25 mouse cellular contexts compared by ENCODE assay signal in the genomic region with DNA sequence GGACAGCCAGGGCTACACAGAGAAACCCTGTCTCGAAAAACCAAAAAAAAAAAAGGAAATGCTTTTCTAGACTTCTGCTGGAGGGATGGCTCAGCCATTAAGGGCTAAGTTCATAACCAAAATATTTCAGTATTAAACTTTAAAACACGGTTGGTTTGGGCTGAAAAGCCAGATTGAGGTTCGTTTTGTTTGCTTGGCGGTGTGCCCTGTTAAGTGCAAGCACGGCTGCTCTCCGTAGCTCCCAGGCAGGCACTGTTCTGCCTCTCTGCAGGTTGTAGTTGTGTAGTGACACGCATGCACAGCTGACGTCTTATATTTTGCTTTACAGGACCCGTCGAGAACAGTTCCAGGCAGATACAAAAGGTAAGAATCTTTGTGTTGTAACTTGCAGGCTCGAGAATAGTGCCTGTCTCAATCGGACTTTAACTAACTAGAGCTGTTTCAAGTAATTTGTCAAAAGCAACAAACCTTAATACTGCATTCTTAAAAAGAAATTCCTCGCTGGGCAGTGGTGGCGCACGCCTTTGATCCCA. TPM values are rescaled to one million over a fixed set of nuclear protein-coding genes. Genes with fewer than 3 reads are reported as not detected.
A peak's percentile ranks its signal among the peaks of the same experiment; 100 is the strongest.
DNase-seq lines count a peak whose midpoint lies in the region; ATAC-seq and TF ChIP-seq lines count a peak whose summit lies in the region.
"Had no signal": no experiment of that assay in that cellular context is flagged by ENCODE, and none has a peak within 500 bp of the region (broad histone marks: within the 10 kb centered on the region; RNA-seq: fewer than 3 reads in every experiment).

No protein-coding gene starts in this region.

- H3K4me2 ChIP-seq in kidney, embryonic 15.5 days = no peak overlapping the region
- no peak overlapping the region for H3K4me2 ChIP-seq in midbrain, embryonic 11.5 days
- no peak overlapping the region for H3K4me2 ChIP-seq in midbrain, embryonic 16.5 days (ENCODE audit: low read length)
- H3K4me2 ChIP-seq: embryonic facial prominence, embryonic 12.5 days; forebrain, embryonic 12.5 days had no signal

- ATAC-seq in kidney, embryonic 15.5 days (replicated peaks; ENCODE audit: low FRiP score) = no peak
- ATAC-seq in midbrain, embryonic 11.5 days (ENCODE audit: low FRiP score) = no peak
- no peak for ATAC-seq in midbrain, embryonic 16.5 days
- ATAC-seq in monocyte, adult 5-6 weeks (replicated peaks; ENCODE audit: insufficient number of reproducible peaks, low FRiP score, low TSS enrichment, poor library complexity, severe bottlenecking) = no peak
- ATAC-seq: activated CD4-positive, CD25-positive, alpha-beta regulatory T cell, adult 4 months; CD4-positive, CD25-positive, alpha-beta regulatory T cell, adult 4 months; forebrain, embryonic 14.5 days; Patski had no signal

- TF ChIP-seq POLR2A in heart, adult 2 months (IDR thresholded peaks at IDR 0.05; ENCODE audit: insufficient read depth, low read depth, low read length) = no peak

- H3K9me3 ChIP-seq in kidney, embryonic 15.5 days (replicated peaks) = no peaks in the 10 kb centered on the region
- no peaks in the 10 kb centered on the region for H3K9me3 ChIP-seq in midbrain, embryonic 11.5 days (ENCODE audit: control insufficient read depth, low read length)
- H3K9me3 ChIP-seq in midbrain, embryonic 16.5 days (replicated peaks; ENCODE audit: control insufficient read depth, low read length, poor library complexity, severe bottlenecking) = no peaks in the 10 kb centered on the region
- H3K9me3 ChIP-seq: embryonic facial prominence, embryonic 10.5 days; embryonic facial prominence, embryonic 12.5 days; forebrain, embryonic 10.5 days; forebrain, embryonic 12.5 days had no signal

- 87% methylated on average over 15 of the region's 15 CpGs for WGBS in heart, adult 2 months
- 91% methylated on average over 15 of the region's 15 CpGs for WGBS in kidney, embryonic 15.5 days
- WGBS in midbrain, embryonic 11.5 days = 93% methylated on average over 15 of the region's 15 CpGs
- WGBS in midbrain, embryonic 16.5 days = 93% methylated on average over 15 of the region's 15 CpGs

- intact Hi-C loops in heart, adult 2 months (cut with DNase I) = no loop called here

- TF ChIP-seq EP300 in heart, adult 2 months (IDR thresholded peaks at IDR 0.05; ENCODE audit: insufficient read depth, low read depth, low read length) = no peak

- H3K36me3 ChIP-seq in heart, adult 2 months (ENCODE audit: control insufficient read depth, insufficient read depth, low read length) = no peaks in the 10 kb centered on the region
- no peaks in the 10 kb centered on the region for H3K36me3 ChIP-seq in kidney, embryonic 15.5 days
- H3K36me3 ChIP-seq in midbrain, embryonic 11.5 days (ENCODE audit: control insufficient read depth, insufficient read depth, low read length) = no peaks in the 10 kb centered on the region
- no peaks in the 10 kb centered on the region for H3K36me3 ChIP-seq in midbrain, embryonic 16.5 days (ENCODE audit: control insufficient read depth, insufficient read depth, low read length)
- H3K36me3 ChIP-seq: embryonic facial prominence, embryonic 10.5 days; embryonic facial prominence, embryonic 12.5 days; forebrain, embryonic 12.5 days had no signal

- no peaks in the 10 kb centered on the region for H3K27me3 ChIP-seq in heart, adult 2 months (ENCODE audit: control insufficient read depth, insufficient read depth, low read length)
- no peaks in the 10 kb centered on the region for H3K27me3 ChIP-seq in kidney, embryonic 15.5 days
- H3K27me3 ChIP-seq in midbrain, embryonic 11.5 days (ENCODE audit: control insufficient read depth, insufficient read depth, low read length) = no peaks in the 10 kb centered on the region
- no peaks in the 10 kb centered on the region for H3K27me3 ChIP-seq in midbrain, embryonic 16.5 days (ENCODE audit: control insufficient read depth, insufficient read depth, low read depth, low read length)
- H3K27me3 ChIP-seq: CH12.LX; embryonic facial prominence, embryonic 12.5 days; forebrain, embryonic 12.5 days; Patski had no signal

- DNase-seq in heart, adult 11 months = peak; percentile 5
- no peak for DNase-seq in heart, adult 2 months
- peak; percentile 62 for DNase-seq in kidney, adult 9 months
- peak; percentile 57 for DNase-seq in midbrain, embryonic 11.5 days (ENCODE audit: low spot score, missing footprints)
- DNase-seq: adrenal gland, adult 8-10 months; adrenal gland, postnatal 14 days; adrenal gland, postnatal 36 days; B cell, adult 2 months; cerebellum, adult 11-12 months; cerebellum, adult 2 months; cerebellum, adult 9-10 months; cerebellum, postnatal 10 days; cerebellum, postnatal 25 days had no signal

- no peak for TF ChIP-seq CTCF in heart, adult 2 months (IDR thresholded peaks at IDR 0.05)

- H3K9ac ChIP-seq in heart, adult 2 months (ENCODE audit: low read depth, low read length) = no peak overlapping the region
- H3K9ac ChIP-seq in kidney, embryonic 15.5 days = no peak overlapping the region
- no peak overlapping the region for H3K9ac ChIP-seq in midbrain, embryonic 11.5 days (ENCODE audit: low read length)
- H3K9ac ChIP-seq in midbrain, embryonic 16.5 days (ENCODE audit: low read depth, low read length) = no peak overlapping the region
- H3K9ac ChIP-seq: embryonic facial prominence, embryonic 12.5 days; forebrain, embryonic 12.5 days had no signal

- no peak overlapping the region for H3K27ac ChIP-seq in heart, adult 2 months
- H3K27ac ChIP-seq in kidney, embryonic 15.5 days = no peak overlapping the region
- no peak overlapping the region for H3K27ac ChIP-seq in midbrain, embryonic 11.5 days (ENCODE audit: low read depth, low read length)
- H3K27ac ChIP-seq in midbrain, embryonic 16.5 days (ENCODE audit: low read length) = no peak overlapping the region
- H3K27ac ChIP-seq: embryonic facial prominence, embryonic 10.5 days; embryonic facial prominence, embryonic 12.5 days; forebrain, embryonic 10.5 days; forebrain, embryonic 12.5 days had no signal

- H3K4me3 ChIP-seq in heart, adult 2 months = no peak overlapping the region
- no peak overlapping the region for H3K4me3 ChIP-seq in kidney, embryonic 15.5 days (replicated peaks)
- H3K4me3 ChIP-seq in midbrain, embryonic 11.5 days (ENCODE audit: low read depth, low read length) = no peak overlapping the region
- H3K4me3 ChIP-seq in midbrain, embryonic 16.5 days (ENCODE audit: low read depth, low read length) = no peak overlapping the region
- H3K4me3 ChIP-seq: embryonic facial prominence, embryonic 10.5 days; embryonic facial prominence, embryonic 12.5 days; forebrain, embryonic 10.5 days; forebrain, embryonic 12.5 days had no signal

- no peaks in the 10 kb centered on the region for H3K4me1 ChIP-seq in heart, adult 2 months (ENCODE audit: control insufficient read depth, insufficient read depth, low read length)
- peaks cover 18% of the 10 kb centered on the region for H3K4me1 ChIP-seq in kidney, embryonic 15.5 days
- H3K4me1 ChIP-seq in midbrain, embryonic 11.5 days (ENCODE audit: control insufficient read depth, insufficient read depth, low read length) = peaks cover 10% of the 10 kb centered on the region
- no peaks in the 10 kb centered on the region for H3K4me1 ChIP-seq in midbrain, embryonic 16.5 days (ENCODE audit: control insufficient read depth, insufficient read depth, low read length)
- H3K4me1 ChIP-seq: embryonic facial prominence, embryonic 12.5 days had no signal

- H3K79me2 ChIP-seq in heart, adult 2 months (replicated peaks; ENCODE audit: control insufficient read depth, insufficient read depth, low read length) = no peaks in the 10 kb centered on the region

RNA-seq across cellular contexts. Expression of a gene that starts 59.5 kb away (rescaled TPM):
- 1 to 10 TPM; 2.5 to 3.5 TPM for total RNA-seq in heart, adult 2 months (2021)
- polyA plus RNA-seq in heart, adult 2 months (2012; rRNA removed) = 1.1 and 2.0 TPM in 2 replicates
- polyA plus RNA-seq in kidney, embryonic 15.5 days (2015; fragmentation: Nextera tagmentation; extraction: Ambion mirVana) = 16.5 and 17.5 TPM in 2 replicates
- polyA plus RNA-seq in midbrain, embryonic 11.5 days (2014; fragmentation: Nextera tagmentation; extraction: Ambion mirVana) = 14.4 and 14.5 TPM in 2 replicates
- 1.5 and 1.9 TPM in 2 replicates for polyA plus RNA-seq in midbrain, embryonic 16.5 days (2015; fragmentation: Nextera tagmentation; extraction: Ambion mirVana)
- 0.21 to 0.97 TPM (median 0.29 TPM) in 3 replicates for total RNA-seq in monocyte, adult 5-6 weeks (2017)
- total RNA-seq: CH12.LX had no signal
- polyA plus RNA-seq: activated CD4-positive, CD25-positive, alpha-beta regulatory T cell, adult 4 months; CD4-positive, CD25-positive, alpha-beta regulatory T cell, adult 4 months had no signal

Comparison
In these comparisons a context has a peak if more than half of its experiments do, and no peak if none do; other contexts are left out.
1. DNase-seq: peak in heart, adult 11 months (single experiment), kidney, adult 9 months (single experiment) and midbrain, embryonic 11.5 days (single experiment); none in heart, adult 2 months (0 of 2).